Mouse (Mus musculus) C2C12 (cell line): ENCODE measurements around the gene Alpk3.

Experiments
- CEBPB ChIP-seq: IDR thresholded peaks from one replicate; pipeline ENCODE4 v1.6.1; 2011; ENCODE audit warnings: low read depth, mild to moderate bottlenecking, control low read depth, moderate library complexity
- CTCF ChIP-seq: IDR thresholded peaks from one replicate; pipeline ENCODE4 v1.5.1; 2011; ENCODE audit not compliant: control insufficient read depth, insufficient read depth, insufficient read length

DNA sequence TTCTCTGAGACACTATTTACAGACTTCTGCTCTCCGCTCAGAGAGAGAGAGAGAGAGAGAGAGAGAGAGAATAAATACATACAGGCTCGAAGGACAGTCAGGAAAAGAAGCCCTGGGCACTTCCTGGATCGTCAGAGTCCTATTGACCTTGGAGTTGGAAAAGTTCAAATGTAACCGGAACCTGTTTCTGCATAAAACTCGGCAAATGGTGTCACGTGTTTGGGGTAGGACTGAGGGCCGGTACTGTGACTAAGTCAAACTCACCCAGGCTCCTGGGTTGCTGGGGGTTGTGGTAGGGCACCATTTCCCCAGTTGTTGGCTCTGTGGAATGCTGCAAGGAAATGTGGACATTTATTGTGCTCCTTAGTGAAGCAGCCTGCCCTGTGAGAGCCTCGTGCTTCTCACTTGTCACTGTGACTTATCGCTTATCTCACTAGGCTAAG is 1.3 kb downstream of the Alpk3 start:
- TF ChIP-seq CEBPB, result no peak
- TF ChIP-seq CTCF, result no peak
